9 mouse cellular contexts compared by ENCODE assay signal in genomic region chr10:128921883-128922821, GRCm38 (mm10). TPM values are rescaled to one million over a fixed set of nuclear protein-coding genes. Genes with fewer than 3 reads are reported as not detected.
DNase-seq lines count a peak whose midpoint lies in the region; ATAC-seq and TF ChIP-seq lines count a peak whose summit lies in the region.
"Had no signal": no experiment of that assay in that cellular context is flagged by ENCODE, and none has a peak within 500 bp of the region (broad histone marks: within the 10 kb centered on the region; RNA-seq: fewer than 3 reads in every experiment).

No protein-coding gene starts in this region.

- H3K9ac ChIP-seq in forebrain, embryonic 14.5 days (ENCODE audit: low read length) = peak overlapping the region; percentile 73; the same call in 1 of the 2 replicates
- H3K9ac ChIP-seq in liver, embryonic 14.5 days (replicated peaks) = peak overlapping the region; percentile 91

- peak in 1 of 2 experiments; percentile 37 for DNase-seq in layer of hippocampus, adult 2 months (ENCODE audit: low spot score in 2 of 2)
- no peak for DNase-seq in layer of hippocampus, adult 8-10 months (ENCODE audit: low spot score in 2 of 2)
- peak; percentile 59 for DNase-seq in adrenal gland, adult 8-10 months
- DNase-seq in forebrain, embryonic 14.5 days (ENCODE audit: low spot score) = no peak
- no peak for DNase-seq in liver, embryonic 14.5 days (ENCODE audit: low read depth in 3 of 3, low spot score in 3 of 3)
- DNase-seq in ovary, postnatal 36 days (ENCODE audit: low spot score) = no peak
- DNase-seq in left cerebral cortex, adult 11 months (ENCODE audit: low spot score) = no peak
- no peak for DNase-seq in cerebellum, adult 8-10 months

- peak overlapping the region; percentile 62 for H3K4me2 ChIP-seq in forebrain, embryonic 14.5 days (ENCODE audit: low read length)
- H3K4me2 ChIP-seq in liver, embryonic 14.5 days (ENCODE audit: low read depth) = peak overlapping the region; percentile 80

- no peak for TF ChIP-seq CTCF in layer of hippocampus, adult 2 months (conservative IDR thresholded peaks at IDR 0.05)
- TF ChIP-seq CTCF in liver, embryonic 14.5 days (IDR thresholded peaks at IDR 0.05; ENCODE audit: low read depth) = no peak

- H3K9me3 ChIP-seq in forebrain, embryonic 14.5 days (replicated peaks; ENCODE audit: control insufficient read depth, low read length) = no peaks in the 10 kb centered on the region
- H3K9me3 ChIP-seq in liver, embryonic 14.5 days (ENCODE audit: control insufficient read depth, low read length) = no peaks in the 10 kb centered on the region

- WGBS in forebrain, embryonic 14.5 days = 73% methylated on average over 16 of the region's 16 CpGs
- WGBS in liver, embryonic 14.5 days (ENCODE audit: insufficient replicate concordance) = 72% methylated on average over 16 of the region's 16 CpGs

- ATAC-seq in forebrain, embryonic 14.5 days = peak; percentile 4; the same call in 1 of the 2 replicates
- ATAC-seq in liver, embryonic 14.5 days (ENCODE audit: insufficient read depth) = no peak

- H3K4me3 ChIP-seq in layer of hippocampus, adult 2 months = peak overlapping the region; percentile 84
- peak overlapping the region; percentile 63 for H3K4me3 ChIP-seq in forebrain, embryonic 14.5 days (ENCODE audit: low read depth, low read length)
- peak overlapping the region; percentile 69 to 97 for H3K4me3 ChIP-seq in liver, embryonic 14.5 days (ENCODE audit: insufficient read depth in 1 of 2, low read depth in 2 of 2, low read length in 2 of 2)

- H3K36me3 ChIP-seq in forebrain, embryonic 14.5 days (ENCODE audit: control insufficient read depth, insufficient read depth, low read length) = peaks cover 10% of the 10 kb centered on the region; the same call in 1 of the 2 replicates
- H3K36me3 ChIP-seq in liver, embryonic 14.5 days (replicated peaks; ENCODE audit: control insufficient read depth, insufficient read depth, low read depth) = no peaks in the 10 kb centered on the region

- H3K4me1 ChIP-seq in forebrain, embryonic 14.5 days (ENCODE audit: control insufficient read depth, insufficient read depth, low read length) = peaks cover 15% of the 10 kb centered on the region
- peaks cover 12 to 17% of the 10 kb centered on the region in 2 experiments for H3K4me1 ChIP-seq in liver, embryonic 14.5 days (replicated peaks; ENCODE audit: control insufficient read depth in 2 of 2, insufficient read depth in 2 of 2, low read length in 1 of 2)

- no peaks in the 10 kb centered on the region for H3K27me3 ChIP-seq in forebrain, embryonic 14.5 days (replicated peaks; ENCODE audit: control insufficient read depth, insufficient read depth, low read length)
- H3K27me3 ChIP-seq in liver, embryonic 14.5 days (ENCODE audit: control insufficient read depth, insufficient read depth, low read length) = no peaks in the 10 kb centered on the region

- peak overlapping the region; percentile 98 for H3K27ac ChIP-seq in layer of hippocampus, adult 2 months
- no peak overlapping the region for H3K27ac ChIP-seq in forebrain, embryonic 14.5 days (ENCODE audit: low read depth, low read length)
- no peak overlapping the region for H3K27ac ChIP-seq in liver, embryonic 14.5 days

- TF ChIP-seq EP300 in liver, embryonic 14.5 days (IDR thresholded peaks at IDR 0.05; ENCODE audit: low read depth) = no peak

RNA-seq across cellular contexts. Expression of gene Rdh5, which starts 0.5 kb away (rescaled TPM):
- 1 to 10 TPM; 4.3 to 8.4 TPM for total RNA-seq in layer of hippocampus, adult 2 months (2021)
- 1 to 10 TPM; 4.5 to 7.8 (median 7.2) TPM for total RNA-seq in layer of hippocampus, adult 8-10 months (2022)
- 10 to 100 TPM in 3 of 4 experiments, 1 to 10 TPM in 1; 9.5 to 23.2 (median 15.7) TPM for total RNA-seq in adrenal gland, adult 8-10 months (2022)
- 8.8 and 9.9 TPM in 2 replicates for polyA plus RNA-seq in forebrain, embryonic 14.5 days (2014; fragmentation: Nextera tagmentation; extraction: Ambion mirVana)
- polyA plus RNA-seq in liver, embryonic 14.5 days (2012; rRNA removed) = 12.1 and 12.3 TPM in 2 replicates
- 13.6 and 15.8 TPM in 2 replicates for polyA plus RNA-seq in liver, embryonic 14.5 days (2014; fragmentation: Nextera tagmentation; extraction: Ambion mirVana)

RNA-seq across cellular contexts. Expression of gene Bloc1s1, which starts 1.7 kb away (rescaled TPM):
- 100 to 1,000 TPM in 1 of 2 experiments, 10 to 100 TPM in 1; 88.5 to 102 TPM for total RNA-seq in layer of hippocampus, adult 2 months (2021)
- 100 to 1,000 TPM in 2 of 4 experiments, 10 to 100 TPM in 2; 69.0 to 104 (median 90.6) TPM for total RNA-seq in layer of hippocampus, adult 8-10 months (2022)
- 100 to 1,000 TPM; 137 to 192 (median 168) TPM for total RNA-seq in adrenal gland, adult 8-10 months (2022)
- 244 and 295 TPM in 2 replicates for polyA plus RNA-seq in forebrain, embryonic 14.5 days (2014; fragmentation: Nextera tagmentation; extraction: Ambion mirVana)
- polyA plus RNA-seq in liver, embryonic 14.5 days (2012; rRNA removed) = 67.2 and 95.9 TPM in 2 replicates
- 99.2 and 99.8 TPM in 2 replicates for polyA plus RNA-seq in liver, embryonic 14.5 days (2014; fragmentation: Nextera tagmentation; extraction: Ambion mirVana)

RNA-seq across cellular contexts. Expression of gene Itga7, which starts 11.5 kb away (rescaled TPM):
- total RNA-seq in layer of hippocampus, adult 2 months (2021) = 10 to 100 TPM; 39.5 to 42.9 TPM
- 10 to 100 TPM; 29.5 to 35.4 (median 31.6) TPM for total RNA-seq in layer of hippocampus, adult 8-10 months (2022)
- 10 to 100 TPM in 2 of 4 experiments, 1 to 10 TPM in 2; 9.6 to 27.4 (median 11.8) TPM for total RNA-seq in adrenal gland, adult 8-10 months (2022)
- 1.3 and 1.8 TPM in 2 replicates for polyA plus RNA-seq in forebrain, embryonic 14.5 days (2014; fragmentation: Nextera tagmentation; extraction: Ambion mirVana)
- 0.09 and 0.19 TPM in 2 replicates for polyA plus RNA-seq in liver, embryonic 14.5 days (2012; rRNA removed)
- polyA plus RNA-seq in liver, embryonic 14.5 days (2014; fragmentation: Nextera tagmentation; extraction: Ambion mirVana) = 0.04 and 0.15 TPM in 2 replicates
- total RNA-seq: common myeloid progenitor, adult 5-6 weeks had no signal

RNA-seq across cellular contexts. Expression of gene Cd63, which starts 21.4 kb away (rescaled TPM):
- 10 to 100 TPM; 71.0 to 81.9 TPM for total RNA-seq in layer of hippocampus, adult 2 months (2021)
- 100 to 1,000 TPM in 2 of 4 experiments, 10 to 100 TPM in 2; 76.9 to 199 (median 126) TPM for total RNA-seq in layer of hippocampus, adult 8-10 months (2022)
- total RNA-seq in adrenal gland, adult 8-10 months (2022) = 100 to 1,000 TPM; 313 to 472 (median 396) TPM
- 122 and 126 TPM in 2 replicates for polyA plus RNA-seq in forebrain, embryonic 14.5 days (2014; fragmentation: Nextera tagmentation; extraction: Ambion mirVana)
- 22.5 and 29.6 TPM in 2 replicates for polyA plus RNA-seq in liver, embryonic 14.5 days (2012; rRNA removed)
- polyA plus RNA-seq in liver, embryonic 14.5 days (2014; fragmentation: Nextera tagmentation; extraction: Ambion mirVana) = 73.0 and 85.0 TPM in 2 replicates

RNA-seq across cellular contexts. Expression of gene Gdf11, which starts 30.6 kb away (rescaled TPM):
- 10 to 100 TPM; 20.5 to 21.9 TPM for total RNA-seq in layer of hippocampus, adult 2 months (2021)
- 10 to 100 TPM; 19.9 to 22.7 (median 22.3) TPM for total RNA-seq in layer of hippocampus, adult 8-10 months (2022)
- total RNA-seq in adrenal gland, adult 8-10 months (2022) = 1 to 10 TPM; 2.0 to 2.9 (median 2.3) TPM
- 6.0 and 6.3 TPM in 2 replicates for polyA plus RNA-seq in forebrain, embryonic 14.5 days (2014; fragmentation: Nextera tagmentation; extraction: Ambion mirVana)
- 0.32 and 0.36 TPM in 2 replicates for polyA plus RNA-seq in liver, embryonic 14.5 days (2012; rRNA removed)
- 0.16 and 0.23 TPM in 2 replicates for polyA plus RNA-seq in liver, embryonic 14.5 days (2014; fragmentation: Nextera tagmentation; extraction: Ambion mirVana)
- total RNA-seq: common myeloid progenitor, adult 5-6 weeks had no signal
